Mouse (Mus musculus): ENCODE results near the gene Nav2.

GRCm38 (mm10) chr7:49313945-49314344 lies 405.4 kb downstream of the Nav2 start:
- TF ChIP-seq CTCF (IDR thresholded peaks at IDR 0.05; ENCODE audit: extremely low read depth, insufficient read depth, low read length), result no peak
- TF ChIP-seq POLR2A (IDR thresholded peaks at IDR 0.05; ENCODE audit: extremely low read depth, insufficient read depth, low read length), result no peak

Data from cortical plate, adult 2 months (tissue).